Mouse (Mus musculus): ENCODE data around the gene Ucn.

DNA sequence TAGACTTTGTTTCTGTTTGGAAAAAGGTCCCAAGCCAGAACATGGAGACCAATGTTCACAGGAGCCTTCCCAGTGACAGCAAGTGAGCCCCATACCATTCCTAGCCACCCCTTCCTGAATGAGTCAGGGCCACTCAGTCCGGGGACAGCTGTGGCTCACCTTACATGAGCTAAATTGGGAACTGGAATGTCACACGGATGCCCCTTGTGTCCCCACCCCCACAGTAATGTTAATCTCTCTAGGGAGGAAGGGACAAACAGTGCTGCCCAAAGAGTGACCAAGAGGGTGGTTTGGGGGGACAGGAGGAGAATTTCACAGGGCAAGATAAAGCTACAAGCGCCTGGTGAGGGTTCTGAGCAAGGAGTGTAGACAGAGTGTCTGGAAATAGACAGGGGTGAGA is 22.3 kb downstream of the Ucn start, which contains the start of gene Trim54:
- TF ChIP-seq CTCF (IDR thresholded peaks at IDR 0.05): no peak
- no peak for TF ChIP-seq EP300 (IDR thresholded peaks at IDR 0.05)
